In the genomic region with DNA sequence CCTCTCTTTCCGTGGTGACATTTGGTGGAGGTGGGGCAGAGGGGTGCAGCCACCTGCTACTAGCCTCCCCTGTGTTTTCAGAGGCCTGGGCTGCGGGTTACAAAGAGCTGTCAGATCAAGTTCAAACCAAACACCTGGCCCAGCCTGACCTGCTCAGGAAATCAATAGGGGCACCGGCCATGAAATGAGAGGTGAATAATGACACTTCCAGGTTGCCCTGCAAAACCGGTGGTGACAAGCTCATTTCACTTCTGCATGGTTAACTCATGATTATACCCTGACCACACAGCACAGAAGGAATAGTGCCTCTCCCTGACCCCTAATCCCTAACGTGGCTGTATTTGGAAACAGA, we compare ENCODE assay signal across 11 mouse cellular contexts.
DNase-seq lines count a peak whose midpoint lies in the region; ATAC-seq lines count a peak whose summit lies in the region.
"Had no signal": no experiment of that assay in that cellular context is flagged by ENCODE, and none has a peak within 500 bp of the region (broad histone marks: within the 10 kb centered on the region; RNA-seq: fewer than 3 reads in every experiment).

No protein-coding gene starts in this region.

- ATAC-seq in kidney, embryonic 14.5 days (ENCODE audit: low FRiP score, low TSS enrichment), result peak; percentile 28; the same call in 1 of the 2 replicates
- ATAC-seq in limb, embryonic 11.5 days (ENCODE audit: insufficient number of reproducible peaks, low FRiP score, low TSS enrichment, low read depth), result peak; percentile 74

- no peaks in the 10 kb centered on the region; the same call in 1 of the 2 replicates for H3K9me3 ChIP-seq in kidney, embryonic 14.5 days (ENCODE audit: control insufficient read depth, low read length)
- H3K9me3 ChIP-seq in limb, embryonic 11.5 days (ENCODE audit: control insufficient read depth, low read length), result no peaks in the 10 kb centered on the region
- H3K9me3 ChIP-seq: neural tube, embryonic 12.5 days had no signal

- no peaks in the 10 kb centered on the region for H3K36me3 ChIP-seq in kidney, embryonic 14.5 days (ENCODE audit: control insufficient read depth, insufficient read depth, low read length)
- H3K36me3 ChIP-seq in limb, embryonic 11.5 days (ENCODE audit: control insufficient read depth, insufficient read depth, low read length), result no peaks in the 10 kb centered on the region
- H3K36me3 ChIP-seq: neural tube, embryonic 12.5 days had no signal

- peaks cover 6% of the 10 kb centered on the region; the same call in 1 of the 2 replicates for H3K4me1 ChIP-seq in kidney, embryonic 14.5 days (ENCODE audit: control insufficient read depth, insufficient read depth, low read length)
- H3K4me1 ChIP-seq in limb, embryonic 11.5 days (ENCODE audit: control insufficient read depth, insufficient read depth, low read length), result peaks cover 8% of the 10 kb centered on the region
- H3K4me1 ChIP-seq: neural tube, embryonic 12.5 days had no signal

- no peak overlapping the region for H3K4me2 ChIP-seq in kidney, embryonic 14.5 days (replicated peaks; ENCODE audit: low read depth, low read length)
- no peak overlapping the region for H3K4me2 ChIP-seq in limb, embryonic 11.5 days (ENCODE audit: low read depth, severe bottlenecking)
- H3K4me2 ChIP-seq: neural tube, embryonic 12.5 days had no signal

- WGBS in kidney, embryonic 14.5 days, result 17% methylated on average over 5 of the region's 5 CpGs
- WGBS in limb, embryonic 11.5 days, result 14% methylated on average over 5 of the region's 5 CpGs

- no peaks in the 10 kb centered on the region for H3K27me3 ChIP-seq in kidney, embryonic 14.5 days (ENCODE audit: control insufficient read depth, insufficient read depth, low read length)
- H3K27me3 ChIP-seq in limb, embryonic 11.5 days (ENCODE audit: control insufficient read depth, insufficient read depth, low read length), result no peaks in the 10 kb centered on the region
- H3K27me3 ChIP-seq: neural tube, embryonic 12.5 days had no signal

- H3K9ac ChIP-seq in kidney, embryonic 14.5 days (ENCODE audit: low read depth, low read length), result no peak overlapping the region
- no peak overlapping the region for H3K9ac ChIP-seq in limb, embryonic 11.5 days (ENCODE audit: low read length)
- H3K9ac ChIP-seq: neural tube, embryonic 12.5 days had no signal

- H3K4me3 ChIP-seq in kidney, embryonic 14.5 days (ENCODE audit: low read length), result no peak overlapping the region
- no peak overlapping the region for H3K4me3 ChIP-seq in limb, embryonic 11.5 days (ENCODE audit: low read depth, low read length)
- H3K4me3 ChIP-seq: erythroblast, embryonic 14.5 days; neural tube, embryonic 12.5 days had no signal

- peak; percentile 18 for DNase-seq in embryo, embryonic 10 days (ENCODE audit: low spot score)
- no peak for DNase-seq in embryo, embryonic 9.5 days (ENCODE audit: extremely low spot score)
- DNase-seq in kidney, adult 18-20 months, result no peak
- peak; percentile 68 for DNase-seq in limb, embryonic 11.5 days (ENCODE audit: low spot score)
- DNase-seq in thymus, postnatal 14 days, result peak; percentile 58
- no peak for DNase-seq in lung, postnatal 14 days
- no peak for DNase-seq in lung, adult 18-20 months
- DNase-seq: gastrocnemius, postnatal 14 days had no signal

- no peak overlapping the region; the same call in 1 of the 2 replicates for H3K27ac ChIP-seq in kidney, embryonic 14.5 days (ENCODE audit: low read depth, low read length)
- peak overlapping the region; percentile 70 for H3K27ac ChIP-seq in limb, embryonic 11.5 days (replicated peaks; ENCODE audit: low read depth, low read length)
- H3K27ac ChIP-seq: neural tube, embryonic 12.5 days had no signal

Comparison
In these comparisons a context has a peak if more than half of its experiments do, and no peak if none do; other contexts are left out.
1. DNase-seq: peak in embryo, embryonic 10 days (single experiment), limb, embryonic 11.5 days (single experiment) and thymus, postnatal 14 days (single experiment); none in embryo, embryonic 9.5 days (single experiment), kidney, adult 18-20 months (single experiment), lung, postnatal 14 days (single experiment) and lung, adult 18-20 months (0 of 2).